Mouse (Mus musculus) myocyte (in vitro differentiated cells): ENCODE measurements at regions not wholly inside any gene's neighbourhood (a gene's known extent, or its start where the extent isn't known, plus 50 kb on each side); places are given as distances from the start of the nearest gene placed in this dataset.

ENCODE experiments used
- H3K27me3 ChIP-seq: one replicate; pipeline ENCODE4 v1.6.1; 2011; ENCODE audit not compliant: control insufficient read depth, insufficient read depth, insufficient read length
- H3K36me3 ChIP-seq: one replicate; pipeline ENCODE4 v1.6.1; 2011; ENCODE audit not compliant: control insufficient read depth, insufficient read depth
- H3K4me2 ChIP-seq: one replicate; pipeline ENCODE4 v1.6.1; 2011; ENCODE audit warnings: low read depth, control low read depth
- H3K4me3 ChIP-seq: one replicate; pipeline ENCODE4 v1.5.1; 2011; ENCODE audit warnings: mild to moderate bottlenecking, control low read depth, moderate library complexity
- H3K79me2 ChIP-seq: one replicate; pipeline ENCODE4 v1.6.1; 2011; ENCODE audit not compliant: control insufficient read depth, insufficient read depth
- H3ac ChIP-seq: one replicate; pipeline ENCODE4 v1.6.1; 2011; ENCODE audit not compliant: control insufficient read depth, insufficient read length
- E2F4 ChIP-seq: IDR thresholded peaks from one replicate; pipeline ENCODE4 v1.6.1; 2011; ENCODE audit warnings: mild to moderate bottlenecking, control low read depth, moderate library complexity; ENCODE audit not compliant: insufficient read depth
- MYOD1 ChIP-seq, 3 experiments: IDR thresholded peaks; one replicate each; pipeline ENCODE4 v1.6.1; 2011; ENCODE audit warnings: control low read depth in 2 of 3, low read depth in 2 of 3, mild to moderate bottlenecking in 2 of 3, moderate library complexity in 1 of 3; ENCODE audit not compliant: insufficient read length in 2 of 3, control insufficient read depth in 1 of 3
- MYOG ChIP-seq, 3 experiments: IDR thresholded peaks; one replicate each; pipeline ENCODE4 v1.6.1; 2011; ENCODE audit warnings: control low read depth in 2 of 3, low read depth in 2 of 3, mild to moderate bottlenecking in 2 of 3; ENCODE audit not compliant: insufficient read length in 2 of 3, control insufficient read depth in 1 of 3, insufficient read depth in 1 of 3
- POLR2A ChIP-seq: IDR thresholded peaks from one replicate; pipeline ENCODE4 v1.6.1; 2011; ENCODE audit warnings: low read depth, mild to moderate bottlenecking, control low read depth, moderate library complexity; ENCODE audit not compliant: insufficient read length
- POLR2AphosphoS2 ChIP-seq: IDR thresholded peaks from one replicate; pipeline ENCODE4 v1.6.1; 2011; ENCODE audit warnings: low read depth, control low read depth; ENCODE audit not compliant: insufficient read length
- REST ChIP-seq: IDR thresholded peaks from one replicate; pipeline ENCODE4 v1.6.1; 2011; ENCODE audit warnings: mild to moderate bottlenecking, control low read depth, moderate library complexity; ENCODE audit not compliant: insufficient read depth, insufficient read length
- SRF ChIP-seq: IDR thresholded peaks from one replicate; pipeline ENCODE4 v1.6.1; 2011; ENCODE audit warnings: low read depth; ENCODE audit not compliant: control insufficient read depth, insufficient read length
- TCF12 ChIP-seq: IDR thresholded peaks from one replicate; pipeline ENCODE4 v1.6.1; 2011; ENCODE audit warnings: mild to moderate bottlenecking, control low read depth; ENCODE audit not compliant: poor library complexity, insufficient read depth, severe bottlenecking
- USF1 ChIP-seq: IDR thresholded peaks from one replicate; pipeline ENCODE4 v1.6.1; 2011; ENCODE audit warnings: low read depth, mild to moderate bottlenecking, control low read depth, moderate library complexity

- Histone ChIP-seq H3K36me3 (no peaks in the 10 kb centered on the region), H3K4me2 (peak overlapping the region; percentile 69), H3ac (no peak overlapping the region), H3K79me2 (no peaks in the 10 kb centered on the region), H3K27me3 (no peaks in the 10 kb centered on the region), H3K4me3 (no peak overlapping the region)
- TF ChIP-seq MYOG (IDR thresholded peaks at IDR 0.05; ENCODE audit: control insufficient read depth in 1 of 3, insufficient read depth in 1 of 3, insufficient read length in 2 of 3, low read depth in 2 of 3) (peak in 1 of 3 experiments; percentile 45), TCF12 (no peak), E2F4 (no peak), MYOD1 (IDR thresholded peaks at IDR 0.05; ENCODE audit: control insufficient read depth in 1 of 3, insufficient read length in 2 of 3, low read depth in 2 of 3) (peak in 2 of 3 experiments; percentile 74 to 81), POLR2AphosphoS2 (no peak), POLR2A (no peak)
These were observed 270.8 kb upstream of the Tmem47 start for GRCm38 (mm10) chrX:80799740-80800139.

DNA sequence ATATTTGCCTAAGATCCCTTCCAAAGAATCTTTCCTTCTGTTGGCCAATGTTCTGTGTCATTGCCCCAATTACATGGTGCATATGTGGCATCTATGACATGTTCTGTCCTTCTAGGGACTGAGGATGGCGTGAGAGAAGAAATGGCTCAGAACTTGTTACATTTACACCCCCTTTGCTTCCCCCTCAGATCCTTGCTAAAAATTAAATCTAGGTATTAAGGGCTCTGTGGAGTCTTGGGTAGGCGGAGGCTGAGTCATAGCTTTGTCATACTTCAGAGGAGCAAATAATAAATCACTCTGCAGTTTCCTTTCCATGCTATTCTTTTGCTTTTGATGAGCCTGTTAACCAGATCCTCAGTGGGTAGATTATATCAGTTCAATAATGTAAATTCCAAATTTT lies 270.2 kb upstream of the Tmem47 start:
- H3K79me2 ChIP-seq, result no peaks in the 10 kb centered on the region
- H3K27me3 ChIP-seq, result no peaks in the 10 kb centered on the region
- H3K4me2 ChIP-seq, result peak overlapping the region; percentile 69
- H3K36me3 ChIP-seq, result no peaks in the 10 kb centered on the region
- TF ChIP-seq MYOD1 (IDR thresholded peaks at IDR 0.05; ENCODE audit: control insufficient read depth in 1 of 3, insufficient read length in 2 of 3, low read depth in 2 of 3) (no peak), POLR2A (no peak), REST (no peak), TCF12 (no peak), USF1 (no peak), POLR2AphosphoS2 (no peak), SRF (no peak)
- no peak overlapping the region for H3K4me3 ChIP-seq
- H3ac ChIP-seq, result no peak overlapping the region
